13 mouse cellular contexts compared by ENCODE assay signal in the genomic region with DNA sequence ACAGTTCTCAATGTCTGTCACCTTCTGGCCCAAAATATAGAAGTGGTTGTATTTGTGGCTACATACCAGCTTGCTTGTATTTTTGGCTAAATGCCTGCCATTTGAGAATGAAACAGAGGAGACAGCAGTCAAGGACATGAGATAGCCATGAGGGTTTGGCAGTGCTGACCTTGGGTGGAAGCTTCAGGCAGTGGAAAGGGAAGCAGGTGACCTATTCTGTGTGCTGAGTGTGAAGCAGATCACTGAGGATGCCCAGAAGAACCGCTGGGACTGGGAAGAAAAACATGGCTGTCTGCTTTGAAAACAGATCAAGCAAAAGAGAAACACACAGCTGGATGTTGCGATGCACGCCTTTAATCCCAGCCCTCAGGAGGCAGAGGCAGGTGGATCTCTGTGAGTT.
DNase-seq lines count a peak whose midpoint lies in the region.
"Had no signal": no experiment of that assay in that cellular context is flagged by ENCODE, and none has a peak within 500 bp of the region (broad histone marks: within the 10 kb centered on the region; RNA-seq: fewer than 3 reads in every experiment).

No protein-coding gene starts in this region.

- intact Hi-C loops in heart, postnatal 25 days (cut with DNase I): no loop called here

- DNase-seq in adrenal gland, adult 2 months: peak; percentile 46
- DNase-seq in adrenal gland, postnatal 25 days: no peak
- DNase-seq in heart, adult 11 months: peak; percentile 64
- no peak for DNase-seq in heart, postnatal 25 days (ENCODE audit: low spot score)
- DNase-seq in adrenal gland, postnatal 14 days: peak; percentile 24
- DNase-seq in layer of hippocampus, postnatal 36 days: no peak
- DNase-seq: B cell, adult 2 months; cerebellum, adult 18-20 months; cerebellum, adult 9-10 months; cerebellum, postnatal 14 days; gastrocnemius, postnatal 36 days; heart, postnatal 10 days; kidney, adult 2 months had no signal

Comparison
In these comparisons a context has a peak if more than half of its experiments do, and no peak if none do; other contexts are left out.
1. DNase-seq: peak in adrenal gland, adult 2 months (single experiment), heart, adult 11 months (single experiment) and adrenal gland, postnatal 14 days (single experiment); none in adrenal gland, postnatal 25 days (single experiment), heart, postnatal 25 days (single experiment) and layer of hippocampus, postnatal 36 days (0 of 2).